Mouse (Mus musculus) E14TG2a.4 (cell line): ENCODE data around the gene Ocm.

ENCODE experiments used
- CTCF ChIP-seq: conservative IDR thresholded peaks from 2 replicates; pipeline ENCODE4 v1.5.1; 2014; ENCODE audit warnings: low read length
- NANOG ChIP-seq: IDR thresholded peaks from 2 replicates; pipeline ENCODE4 v1.6.1; 2014; ENCODE audit warnings: borderline replicate concordance, low read length, mixed read lengths

- no peak for TF ChIP-seq CTCF
- TF ChIP-seq NANOG = no peak
Measured at GRCm38 (mm10) chr5:144053450-144053849, 27.0 kb upstream of the Ocm start.
